Mouse (Mus musculus) cortical plate, adult 2 months (tissue): Measurements from ENCODE around the gene Polr2i. TPM values are rescaled to one million over a fixed set of nuclear protein-coding genes. Genes with fewer than 3 reads are reported as not detected.
A peak's percentile ranks its signal among the peaks of the same experiment; 100 is the strongest.

ENCODE experiments used
- H3K27ac ChIP-seq: fragments of 200-500 bp; 2 replicates; pipeline ENCODE4 v1.5.1; 2012; ENCODE audit warnings: low read length, control low read depth, inconsistent platforms; ENCODE audit not compliant: insufficient read depth
- H3K4me1 ChIP-seq: fragments of 200-500 bp; 2 replicates; pipeline ENCODE4 v1.6.1; 2011; ENCODE audit warnings: low read length; ENCODE audit not compliant: control insufficient read depth, insufficient read depth
- H3K4me3 ChIP-seq: fragments of 200-500 bp; 2 replicates; pipeline ENCODE4 v1.5.1; 2011; ENCODE audit warnings: mild to moderate bottlenecking, low read length, control low read depth; ENCODE audit not compliant: insufficient read depth
- CTCF ChIP-seq: fragments of 200-500 bp; IDR thresholded peaks from 2 replicates; pipeline ENCODE4 v1.5.1; 2011; ENCODE audit warnings: mild to moderate bottlenecking, control low read depth, low read length; ENCODE audit not compliant: insufficient read depth; ENCODE audit errors: extremely low read depth
- POLR2A ChIP-seq: fragments of 200-500 bp; IDR thresholded peaks from 2 replicates; pipeline ENCODE4 v1.6.1; 2011; ENCODE audit warnings: mild to moderate bottlenecking, low read length, control low read depth; ENCODE audit not compliant: insufficient read depth; ENCODE audit errors: extremely low read depth
- polyA plus RNA-seq: library from polyadenylated mRNA; depleted of rRNA; stranded (reverse); fragments of >200 nt; gene quantifications from 2 replicates; pipeline ENCODE4 v1.2.3, GENCODE M21; 2012; rRNA removed

Polr2i gene
- polyA plus RNA-seq, 1 experiment: 157 TPM

GRCm38 (mm10) chr7:30279951-30280669 is 48.4 kb downstream of the Polr2i start, which contains the start of the genes Thap8 and Wdr62:
Gene Thap8, plus strand, starts transcription at chr7:30280094.
Gene Wdr62, minus strand, starts transcription at chr7:30280419.
- TF ChIP-seq CTCF (no peak), POLR2A (no peak)
- Histone ChIP-seq H3K27ac (peak within 1 kb of the TSS; percentile 96), H3K4me1 (no peaks in the 10 kb centered on the region), H3K4me3 (peak within 1 kb of the TSS; percentile 42)

GRCm38 (mm10) chr7:30280670-30281138 is 49.0 kb downstream of the Polr2i start:
- peak overlapping the region; percentile 96 for H3K27ac ChIP-seq
- H3K4me1 ChIP-seq: no peaks in the 10 kb centered on the region
- peak overlapping the region; percentile 42 for H3K4me3 ChIP-seq
- peak; percentile 79 for TF ChIP-seq POLR2A
- TF ChIP-seq CTCF: no peak

- no peak overlapping the region for H3K27ac ChIP-seq
- no peak for TF ChIP-seq CTCF
- no peak for TF ChIP-seq POLR2A
- H3K4me3 ChIP-seq: no peak overlapping the region
- H3K4me1 ChIP-seq: no peaks in the 10 kb centered on the region
Observed at GRCm38 (mm10) chr7:30281522-30281921, 49.8 kb downstream of the Polr2i start.

- Histone ChIP-seq H3K4me3 (no peak overlapping the region), H3K27ac (no peak overlapping the region), H3K4me1 (no peaks in the 10 kb centered on the region)
- peak; percentile 80 for TF ChIP-seq POLR2A
- TF ChIP-seq CTCF: no peak
Observed at GRCm38 (mm10) chr7:30282740-30283139, 51.0 kb downstream of the Polr2i start.

Other genes starting within 250 kb of the Polr2i start
- gene Zfp568, start 248.0 kb upstream of the Polr2i start, polyA plus RNA-seq: 2.1 and 3.0 TPM in 2 replicates
- gene Zfp14, start 180.6 kb upstream of the Polr2i start, polyA plus RNA-seq: 13.8 and 14.2 TPM in 2 replicates
- 2.3 and 2.5 TPM in 2 replicates for gene Zfp82, start 159.0 kb upstream of the Polr2i start, polyA plus RNA-seq
- gene Gm26920, start 141.5 kb upstream of the Polr2i start, polyA plus RNA-seq: 0.44 and 0.50 TPM in 2 replicates
- 6.0 and 7.0 TPM in 2 replicates for gene Zfp566, start 141.4 kb upstream of the Polr2i start, polyA plus RNA-seq
- gene Zfp260, start 137.2 kb upstream of the Polr2i start, polyA plus RNA-seq: 42.8 and 44.9 TPM in 2 replicates
- 9.8 and 10.4 TPM in 2 replicates for gene Zfp382, start 110.0 kb upstream of the Polr2i start, polyA plus RNA-seq
- gene Zfp146, start 62.2 kb upstream of the Polr2i start, polyA plus RNA-seq: 33.5 and 35.2 TPM in 2 replicates
- 7.4 TPM in 2 replicates for gene Cox7a1, start 47.8 kb upstream of the Polr2i start, polyA plus RNA-seq
- gene Capns1, start 33.1 kb upstream of the Polr2i start, polyA plus RNA-seq: 254 and 279 TPM in 2 replicates
- 136 and 139 TPM in 2 replicates for gene Tbcb, start 324 bp downstream of the Polr2i start, polyA plus RNA-seq
- gene Ovol3, start 3.8 kb downstream of the Polr2i start, polyA plus RNA-seq: 0.15 TPM in 1 of 2 replicates, not detected in the other
- gene Thap8, start 48.1 kb downstream of the Polr2i start, polyA plus RNA-seq: 0.19 and 0.38 TPM in 2 replicates
- 3.2 and 4.1 TPM in 2 replicates for gene Wdr62, start 48.5 kb downstream of the Polr2i start, polyA plus RNA-seq
- 439 and 458 TPM in 2 replicates for gene Clip3, start 59.8 kb downstream of the Polr2i start, polyA plus RNA-seq
- gene Alkbh6, start 76.8 kb downstream of the Polr2i start, polyA plus RNA-seq: 135 and 141 TPM in 2 replicates
- 23.6 and 24.7 TPM in 2 replicates for gene Syne4, start 82.9 kb downstream of the Polr2i start, polyA plus RNA-seq
- 0.35 and 0.44 TPM in 2 replicates for gene E130208F15Rik, start 89.8 kb downstream of the Polr2i start, polyA plus RNA-seq
- 16.9 and 17.4 TPM in 2 replicates for gene Sdhaf1, start 91.9 kb downstream of the Polr2i start, polyA plus RNA-seq
- 20.8 and 21.3 TPM in 2 replicates for gene Lrfn3, start 130.8 kb downstream of the Polr2i start, polyA plus RNA-seq
- gene Tyrobp, start 181.8 kb downstream of the Polr2i start, polyA plus RNA-seq: 78.9 and 79.5 TPM in 2 replicates
- 1.1 and 1.7 TPM in 2 replicates for gene Hcst, start 187.9 kb downstream of the Polr2i start, polyA plus RNA-seq
- 4.4 and 5.7 TPM in 2 replicates for gene Nfkbid, start 189.8 kb downstream of the Polr2i start, polyA plus RNA-seq
- gene Aplp1, start 213.6 kb downstream of the Polr2i start, polyA plus RNA-seq: 1,095 and 1,125 TPM in 2 replicates
- 7.8 and 8.3 TPM in 2 replicates for gene Kirrel2, start 225.7 kb downstream of the Polr2i start, polyA plus RNA-seq
- 1.4 and 1.7 TPM in 2 replicates for gene Nphs1, start 226.4 kb downstream of the Polr2i start, polyA plus RNA-seq